Mouse (Mus musculus): ENCODE results near the gene Mzf1. TPM values are rescaled to one million over a fixed set of nuclear protein-coding genes. Genes with fewer than 3 reads are reported as not detected.

Mzf1 gene
- total and polyA plus RNA-seq, 2 experiments from 2014 or later = 7.7 to 9.6 TPM

DNA sequence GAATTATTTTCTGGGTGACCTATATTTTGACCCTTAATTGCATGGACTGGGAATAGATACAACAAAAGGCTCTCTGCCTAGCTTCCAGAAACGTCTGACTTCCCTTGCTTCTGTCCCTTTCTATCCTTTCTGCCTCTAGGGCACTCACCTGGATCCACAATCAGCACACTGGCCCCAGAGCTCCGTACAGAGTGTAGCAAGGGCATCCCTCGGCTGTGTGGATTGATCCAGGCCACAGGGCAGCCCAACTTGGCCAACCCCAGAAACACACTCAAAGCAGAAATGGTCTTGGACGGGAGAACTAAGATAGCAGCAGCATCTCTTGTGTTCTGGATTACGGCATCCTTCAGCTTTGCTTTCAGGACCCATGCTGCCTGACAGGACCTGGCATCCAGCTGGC, 57.3 kb downstream of the Mzf1 start:
- TF ChIP-seq CTCF (IDR thresholded peaks at IDR 0.05; ENCODE audit: low read depth) = no peak
- no peak overlapping the region for H3K27ac ChIP-seq
- no peak overlapping the region for H3K4me2 ChIP-seq (ENCODE audit: low read depth, low read length)
- H3K4me1 ChIP-seq (ENCODE audit: insufficient read depth, low read length) = no peaks in the 10 kb centered on the region
- 68% methylated on average over 5 of the region's 5 CpGs for WGBS
- ATAC-seq (no peak), DNase-seq (ENCODE audit: low spot score) (no peak)
- no peak overlapping the region for H3K4me3 ChIP-seq (ENCODE audit: low read length)
- no peaks in the 10 kb centered on the region for H3K9me3 ChIP-seq (ENCODE audit: low read length)
- H3K9ac ChIP-seq (replicated peaks; ENCODE audit: low read length) = no peak overlapping the region
- no peaks in the 10 kb centered on the region for H3K27me3 ChIP-seq (ENCODE audit: insufficient read depth, low read length)
- no peaks in the 10 kb centered on the region for H3K36me3 ChIP-seq (ENCODE audit: insufficient read depth, low read length)

DNA sequence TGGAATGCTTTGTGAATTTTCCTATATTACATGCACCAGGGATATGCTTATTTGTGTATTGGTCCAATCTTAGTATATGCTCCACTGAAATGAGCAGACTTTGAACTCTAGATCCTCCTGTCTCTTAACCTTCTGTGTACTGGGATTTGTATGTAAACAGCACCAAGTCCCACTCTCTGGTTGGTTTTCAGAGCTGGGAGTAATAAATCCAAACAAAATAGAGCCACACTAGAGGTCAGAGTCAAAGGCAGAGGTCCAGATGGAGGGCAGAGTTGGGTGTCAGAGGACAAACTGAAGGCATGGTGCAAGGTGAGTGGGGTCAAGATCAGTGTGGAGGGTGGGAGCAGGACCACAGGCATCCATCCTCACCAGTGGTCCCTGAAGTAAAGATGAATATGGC, 58.7 kb downstream of the Mzf1 start:
- Histone ChIP-seq H3K27me3 (ENCODE audit: insufficient read depth, low read length) (no peaks in the 10 kb centered on the region), H3K4me2 (ENCODE audit: low read depth, low read length) (no peak overlapping the region), H3K4me3 (ENCODE audit: low read length) (no peak overlapping the region), H3K36me3 (ENCODE audit: insufficient read depth, low read length) (no peaks in the 10 kb centered on the region), H3K4me1 (ENCODE audit: insufficient read depth, low read length) (no peaks in the 10 kb centered on the region), H3K9ac (replicated peaks; ENCODE audit: low read length) (no peak overlapping the region), H3K9me3 (ENCODE audit: low read length) (no peaks in the 10 kb centered on the region), H3K27ac (no peak overlapping the region)
- DNase-seq (ENCODE audit: low spot score) (no peak), ATAC-seq (no peak)
- no peak for TF ChIP-seq CTCF (IDR thresholded peaks at IDR 0.05; ENCODE audit: low read depth)

GRCm38 (mm10) chr7:12993148-12993547, 61.4 kb downstream of the Mzf1 start:
- H3K27ac ChIP-seq = no peak overlapping the region
- H3K4me2 ChIP-seq (ENCODE audit: low read depth, low read length) = no peak overlapping the region
- no peak overlapping the region for H3K9ac ChIP-seq (replicated peaks; ENCODE audit: low read length)
- no peak for ATAC-seq
- no peaks in the 10 kb centered on the region for H3K9me3 ChIP-seq (ENCODE audit: low read length)
- no peak for DNase-seq (ENCODE audit: low spot score)
- WGBS = 90% methylated on average over 10 of the region's 10 CpGs
- no peaks in the 10 kb centered on the region for H3K4me1 ChIP-seq (ENCODE audit: insufficient read depth, low read length)
- TF ChIP-seq CTCF (IDR thresholded peaks at IDR 0.05; ENCODE audit: low read depth) = no peak
- H3K36me3 ChIP-seq (ENCODE audit: insufficient read depth, low read length) = no peaks in the 10 kb centered on the region
- H3K4me3 ChIP-seq (ENCODE audit: low read length) = no peak overlapping the region
- no peaks in the 10 kb centered on the region for H3K27me3 ChIP-seq (ENCODE audit: insufficient read depth, low read length)

Other genes with a start within 250 kb of the Mzf1 start
- gene Zfp329, start 235.9 kb downstream of the Mzf1 start, total RNA-seq (2014; rRNA removed) = 10.7 and 14.8 TPM in 2 replicates
- 17.1 and 17.2 TPM in 2 replicates for gene Zfp329, start 235.9 kb downstream of the Mzf1 start, polyA plus RNA-seq (2015; fragmentation: Nextera tagmentation; extraction: Ambion mirVana)
- 15.2 and 31.8 TPM in 2 replicates for gene Zfp110, start 220.0 kb downstream of the Mzf1 start, total RNA-seq (2014; rRNA removed)
- gene Zfp110, start 220.0 kb downstream of the Mzf1 start, polyA plus RNA-seq (2015; fragmentation: Nextera tagmentation; extraction: Ambion mirVana) = 16.6 and 18.1 TPM in 2 replicates
- 7.7 and 10.7 TPM in 2 replicates for gene Zfp128, start 173.6 kb downstream of the Mzf1 start, total RNA-seq (2014; rRNA removed)
- gene Zfp128, start 173.6 kb downstream of the Mzf1 start, polyA plus RNA-seq (2015; fragmentation: Nextera tagmentation; extraction: Ambion mirVana) = 1.9 and 2.1 TPM in 2 replicates
- gene Zscan22, start 156.9 kb downstream of the Mzf1 start, total RNA-seq (2014; rRNA removed) = 7.4 and 7.7 TPM in 2 replicates
- 2.5 and 2.9 TPM in 2 replicates for gene Zscan22, start 156.9 kb downstream of the Mzf1 start, polyA plus RNA-seq (2015; fragmentation: Nextera tagmentation; extraction: Ambion mirVana)
- 1,864 and 2,267 TPM in 2 replicates for gene Rps5, start 132.5 kb downstream of the Mzf1 start, total RNA-seq (2014; rRNA removed)
- 646 and 658 TPM in 2 replicates for gene Rps5, start 132.5 kb downstream of the Mzf1 start, polyA plus RNA-seq (2015; fragmentation: Nextera tagmentation; extraction: Ambion mirVana)
- 2.5 and 3.0 TPM in 2 replicates for gene Rnf225, start 127.3 kb downstream of the Mzf1 start, total RNA-seq (2014; rRNA removed)
- 1.1 TPM in 2 replicates for gene Rnf225, start 127.3 kb downstream of the Mzf1 start, polyA plus RNA-seq (2015; fragmentation: Nextera tagmentation; extraction: Ambion mirVana)
- gene Zfp324, start 88.9 kb downstream of the Mzf1 start, total RNA-seq (2014; rRNA removed) = 25.5 and 30.1 TPM in 2 replicates
- 6.8 and 7.1 TPM in 2 replicates for gene Zfp324, start 88.9 kb downstream of the Mzf1 start, polyA plus RNA-seq (2015; fragmentation: Nextera tagmentation; extraction: Ambion mirVana)
- gene Zfp446, start 76.9 kb downstream of the Mzf1 start, total RNA-seq (2014; rRNA removed) = 8.9 and 10.9 TPM in 2 replicates
- 7.6 and 7.9 TPM in 2 replicates for gene Zfp446, start 76.9 kb downstream of the Mzf1 start, polyA plus RNA-seq (2015; fragmentation: Nextera tagmentation; extraction: Ambion mirVana)
- gene Slc27a5, start 56.6 kb downstream of the Mzf1 start, total RNA-seq (2014; rRNA removed) = 1.1 and 1.7 TPM in 2 replicates
- gene Slc27a5, start 56.6 kb downstream of the Mzf1 start, polyA plus RNA-seq (2015; fragmentation: Nextera tagmentation; extraction: Ambion mirVana) = 0.29 and 0.30 TPM in 2 replicates
- gene Trim28, start 55.6 kb downstream of the Mzf1 start, total RNA-seq (2014; rRNA removed) = 483 and 563 TPM in 2 replicates
- 176 and 184 TPM in 2 replicates for gene Trim28, start 55.6 kb downstream of the Mzf1 start, polyA plus RNA-seq (2015; fragmentation: Nextera tagmentation; extraction: Ambion mirVana)
- 41.6 and 47.6 TPM in 2 replicates for gene Zbtb45, start 44.7 kb downstream of the Mzf1 start, total RNA-seq (2014; rRNA removed)
- 23.9 and 24.6 TPM in 2 replicates for gene Zbtb45, start 44.7 kb downstream of the Mzf1 start, polyA plus RNA-seq (2015; fragmentation: Nextera tagmentation; extraction: Ambion mirVana)
- gene Chmp2a, start 20.0 kb downstream of the Mzf1 start, total RNA-seq (2014; rRNA removed) = 59.7 and 68.0 TPM in 2 replicates
- 188 and 202 TPM in 2 replicates for gene Chmp2a, start 20.0 kb downstream of the Mzf1 start, polyA plus RNA-seq (2015; fragmentation: Nextera tagmentation; extraction: Ambion mirVana)
- gene Ube2m, start 16.5 kb downstream of the Mzf1 start, total RNA-seq (2014; rRNA removed) = 320 and 345 TPM in 2 replicates
- gene Ube2m, start 16.5 kb downstream of the Mzf1 start, polyA plus RNA-seq (2015; fragmentation: Nextera tagmentation; extraction: Ambion mirVana) = 140 and 153 TPM in 2 replicates
- gene Vmn1r85, start 40.4 kb upstream of the Mzf1 start, total RNA-seq (2014; rRNA removed) = 0.43 and 0.58 TPM in 2 replicates
- gene Vmn1r85, start 40.4 kb upstream of the Mzf1 start, polyA plus RNA-seq (2015; fragmentation: Nextera tagmentation; extraction: Ambion mirVana) = 0.25 and 0.28 TPM in 2 replicates
- gene Vmn1r86, start 65.2 kb upstream of the Mzf1 start, total RNA-seq (2014; rRNA removed) = not detected in 2 replicates
- not detected in 2 replicates for gene Vmn1r86, start 65.2 kb upstream of the Mzf1 start, polyA plus RNA-seq (2015; fragmentation: Nextera tagmentation; extraction: Ambion mirVana)
- not detected in 2 replicates for gene Vmn1r87, start 85.4 kb upstream of the Mzf1 start, total RNA-seq (2014; rRNA removed)
- gene Vmn1r87, start 85.4 kb upstream of the Mzf1 start, polyA plus RNA-seq (2015; fragmentation: Nextera tagmentation; extraction: Ambion mirVana) = not detected in 2 replicates
- not detected in 2 replicates for gene Vmn1r88, start 104.8 kb upstream of the Mzf1 start, total RNA-seq (2014; rRNA removed)
- gene Vmn1r88, start 104.8 kb upstream of the Mzf1 start, polyA plus RNA-seq (2015; fragmentation: Nextera tagmentation; extraction: Ambion mirVana) = 0.01 TPM in 1 of 2 replicates, not detected in the other
- not detected in 2 replicates for gene Vmn1r89, start 158.3 kb upstream of the Mzf1 start, total RNA-seq (2014; rRNA removed)
- not detected in 2 replicates for gene Vmn1r89, start 158.3 kb upstream of the Mzf1 start, polyA plus RNA-seq (2015; fragmentation: Nextera tagmentation; extraction: Ambion mirVana)
- gene Lig1, start 222.5 kb upstream of the Mzf1 start, total RNA-seq (2014; rRNA removed) = 11.9 TPM in 2 replicates
- 41.7 and 45.4 TPM in 2 replicates for gene Lig1, start 222.5 kb upstream of the Mzf1 start, polyA plus RNA-seq (2015; fragmentation: Nextera tagmentation; extraction: Ambion mirVana)
- gene Zswim9, start 224.0 kb upstream of the Mzf1 start, total RNA-seq (2014; rRNA removed) = 7.2 and 7.9 TPM in 2 replicates
- 7.3 and 8.6 TPM in 2 replicates for gene Zswim9, start 224.0 kb upstream of the Mzf1 start, polyA plus RNA-seq (2015; fragmentation: Nextera tagmentation; extraction: Ambion mirVana)

All from hindbrain, postnatal 0 days (tissue).